Mouse (Mus musculus) liver, postnatal 0 days (tissue): ENCODE measurements at regions not wholly inside any gene's neighbourhood (a gene's known extent, or its start where the extent isn't known, plus 50 kb on each side); places are given as distances from the start of the nearest gene placed in this dataset.

Experiments
- CTCF ChIP-seq: sonication (generic); IDR thresholded peaks from 2 replicates; pipeline ENCODE4 v1.5.1; 2016; ENCODE audit warnings: antibody characterized with exemption, low read depth
- EP300 ChIP-seq: IDR thresholded peaks from 2 replicates; pipeline ENCODE4 v1.6.1; 2016; ENCODE audit warnings: antibody characterized with exemption, low read depth, mild to moderate bottlenecking

DNA sequence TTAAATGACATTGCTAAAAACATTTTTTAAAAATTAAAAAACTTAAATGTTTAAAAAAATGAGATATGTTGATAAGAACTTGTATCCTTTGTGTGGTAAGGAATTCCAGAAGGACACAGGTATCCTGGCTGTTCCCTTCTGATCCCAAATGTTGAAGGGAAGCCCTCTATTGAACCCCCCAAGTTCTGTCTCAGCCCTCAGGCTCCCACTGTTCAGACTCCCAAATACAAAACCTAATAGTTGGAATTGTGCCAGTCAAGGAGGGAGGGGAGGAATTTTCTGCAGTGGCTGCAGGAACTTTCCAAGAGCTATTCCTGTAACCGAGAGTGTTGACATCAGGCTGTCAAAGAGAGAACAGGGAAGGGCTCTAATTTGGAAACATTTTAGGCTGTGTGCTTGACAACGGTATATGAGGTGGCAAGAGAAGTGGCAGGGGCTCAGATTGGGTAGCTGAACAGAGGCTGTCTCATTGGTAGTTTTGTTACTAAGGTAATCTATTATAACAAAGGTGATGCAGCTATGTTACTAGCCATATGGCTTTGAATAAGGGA is 843.8 kb upstream of the A1bg start:
- TF ChIP-seq CTCF (no peak), EP300 (no peak)
